Mouse (Mus musculus) neural tube, embryonic 10.5 days (tissue): ENCODE data around the gene Prickle2.

Experiments used
- DNase-seq: peaks from one replicate; pipeline ENCODE4 v3.0.0-alpha.2; 2017; ENCODE audit warnings: low spot score; ENCODE audit errors: extremely low spot score

Gene Prickle2

GRCm38 (mm10) chr6:92458026-92458425 lies 247.9 kb downstream of the Prickle2 start:
- DNase-seq = no peak

GRCm38 (mm10) chr6:92451421-92451820 lies 254.5 kb downstream of the Prickle2 start:
- no peak for DNase-seq

- no peak for DNase-seq
Observed at GRCm38 (mm10) chr6:92449956-92450355, 256.0 kb downstream of the Prickle2 start.

- no peak for DNase-seq
Observed at GRCm38 (mm10) chr6:92446662-92447061, 259.3 kb downstream of the Prickle2 start.

GRCm38 (mm10) chr6:92441205-92441604 lies 264.8 kb downstream of the Prickle2 start:
- no peak for DNase-seq

- DNase-seq = no peak
Observed at GRCm38 (mm10) chr6:92440251-92440650, 265.7 kb downstream of the Prickle2 start.

GRCm38 (mm10) chr6:92432146-92432545 lies 273.8 kb downstream of the Prickle2 start:
- DNase-seq = no peak

- DNase-seq = no peak
Observed at GRCm38 (mm10) chr6:92427406-92428171, 278.4 kb downstream of the Prickle2 start.

- DNase-seq = no peak
Observed at GRCm38 (mm10) chr6:92425901-92426300, 280.1 kb downstream of the Prickle2 start.

GRCm38 (mm10) chr6:92425476-92425875 lies 280.5 kb downstream of the Prickle2 start:
- DNase-seq = no peak

- DNase-seq = no peak
Observed at GRCm38 (mm10) chr6:92424991-92425390, 281.0 kb downstream of the Prickle2 start.

GRCm38 (mm10) chr6:92422286-92422685 lies 283.7 kb downstream of the Prickle2 start:
- DNase-seq = peak; percentile 28

- DNase-seq = no peak
Observed at GRCm38 (mm10) chr6:92420106-92420505, 285.8 kb downstream of the Prickle2 start.

- DNase-seq = no peak
Observed at GRCm38 (mm10) chr6:92415405-92415755, 290.6 kb downstream of the Prickle2 start.

GRCm38 (mm10) chr6:92414478-92415404 lies 291.2 kb downstream of the Prickle2 start:
- DNase-seq = no peak

- no peak for DNase-seq
Observed at GRCm38 (mm10) chr6:92413982-92414381, 292.0 kb downstream of the Prickle2 start.

- no peak for DNase-seq
Observed at GRCm38 (mm10) chr6:92409788-92410187, 296.2 kb downstream of the Prickle2 start.

GRCm38 (mm10) chr6:92407259-92407658 lies 298.7 kb downstream of the Prickle2 start:
- no peak for DNase-seq

- no peak for DNase-seq
Observed at GRCm38 (mm10) chr6:92405571-92405970, 300.4 kb downstream of the Prickle2 start.

GRCm38 (mm10) chr6:92397876-92398275 lies 308.1 kb downstream of the Prickle2 start:
- no peak for DNase-seq

GRCm38 (mm10) chr6:92395556-92395955 lies 310.4 kb downstream of the Prickle2 start:
- DNase-seq = no peak

GRCm38 (mm10) chr6:92395143-92395542 lies 310.8 kb downstream of the Prickle2 start:
- no peak for DNase-seq
